Mouse (Mus musculus): Measurements from ENCODE around the gene Pros1. TPM values are rescaled to one million over a fixed set of nuclear protein-coding genes. Genes with fewer than 3 reads are reported as not detected.

Pros1 gene
- polyA plus RNA-seq, 1 experiment, result 60.1 TPM

- TF ChIP-seq POLR2A (IDR thresholded peaks at IDR 0.05; ENCODE audit: borderline replicate concordance, low read depth, low read length) (no peak), CTCF (IDR thresholded peaks at IDR 0.05; ENCODE audit: low read depth, low read length) (no peak)
- no peak overlapping the region for H3K4me3 ChIP-seq (ENCODE audit: insufficient read depth, low read length)
- H3K27ac ChIP-seq (ENCODE audit: insufficient read depth, low read depth, low read length), result no peak overlapping the region
- H3K4me1 ChIP-seq (ENCODE audit: control insufficient read depth, insufficient read depth, low read length), result no peaks in the 10 kb centered on the region
Measured at GRCm38 (mm10) chr16:62931341-62931740, 77.2 kb downstream of the Pros1 start.

- no peaks in the 10 kb centered on the region for H3K4me1 ChIP-seq (ENCODE audit: control insufficient read depth, insufficient read depth, low read length)
- H3K27ac ChIP-seq (ENCODE audit: insufficient read depth, low read depth, low read length), result no peak overlapping the region
- no peak overlapping the region for H3K4me3 ChIP-seq (ENCODE audit: insufficient read depth, low read length)
- TF ChIP-seq POLR2A (IDR thresholded peaks at IDR 0.05; ENCODE audit: borderline replicate concordance, low read depth, low read length) (no peak), CTCF (IDR thresholded peaks at IDR 0.05; ENCODE audit: low read depth, low read length) (no peak)
Measured at GRCm38 (mm10) chr16:62936316-62936715, 82.2 kb downstream of the Pros1 start.

GRCm38 (mm10) chr16:62940388-62941003, 86.4 kb downstream of the Pros1 start:
- no peak overlapping the region for H3K4me3 ChIP-seq (ENCODE audit: insufficient read depth, low read length)
- H3K4me1 ChIP-seq (ENCODE audit: control insufficient read depth, insufficient read depth, low read length), result no peaks in the 10 kb centered on the region
- no peak overlapping the region for H3K27ac ChIP-seq (ENCODE audit: insufficient read depth, low read depth, low read length)
- no peak for TF ChIP-seq POLR2A (IDR thresholded peaks at IDR 0.05; ENCODE audit: borderline replicate concordance, low read depth, low read length)
- no peak for TF ChIP-seq CTCF (IDR thresholded peaks at IDR 0.05; ENCODE audit: low read depth, low read length)

- Histone ChIP-seq H3K4me3 (ENCODE audit: insufficient read depth, low read length) (no peak overlapping the region), H3K27ac (ENCODE audit: insufficient read depth, low read depth, low read length) (no peak overlapping the region), H3K4me1 (ENCODE audit: control insufficient read depth, insufficient read depth, low read length) (no peaks in the 10 kb centered on the region)
- TF ChIP-seq POLR2A (IDR thresholded peaks at IDR 0.05; ENCODE audit: borderline replicate concordance, low read depth, low read length) (no peak), CTCF (IDR thresholded peaks at IDR 0.05; ENCODE audit: low read depth, low read length) (no peak)
Measured at GRCm38 (mm10) chr16:62941763-62942162, 87.7 kb downstream of the Pros1 start.

GRCm38 (mm10) chr16:62942418-62943410, 88.6 kb downstream of the Pros1 start:
- TF ChIP-seq CTCF (IDR thresholded peaks at IDR 0.05; ENCODE audit: low read depth, low read length), result no peak
- TF ChIP-seq POLR2A (IDR thresholded peaks at IDR 0.05; ENCODE audit: borderline replicate concordance, low read depth, low read length), result no peak
- Histone ChIP-seq H3K4me1 (ENCODE audit: control insufficient read depth, insufficient read depth, low read length) (no peaks in the 10 kb centered on the region), H3K27ac (ENCODE audit: insufficient read depth, low read depth, low read length) (no peak overlapping the region), H3K4me3 (ENCODE audit: insufficient read depth, low read length) (no peak overlapping the region)

- no peaks in the 10 kb centered on the region for H3K4me1 ChIP-seq (ENCODE audit: control insufficient read depth, insufficient read depth, low read length)
- H3K27ac ChIP-seq (ENCODE audit: insufficient read depth, low read depth, low read length), result no peak overlapping the region
- TF ChIP-seq CTCF (IDR thresholded peaks at IDR 0.05; ENCODE audit: low read depth, low read length) (no peak), POLR2A (IDR thresholded peaks at IDR 0.05; ENCODE audit: borderline replicate concordance, low read depth, low read length) (no peak)
- H3K4me3 ChIP-seq (ENCODE audit: insufficient read depth, low read length), result no peak overlapping the region
Measured at GRCm38 (mm10) chr16:62958485-62958884, 104.4 kb downstream of the Pros1 start.

- Histone ChIP-seq H3K27ac (ENCODE audit: insufficient read depth, low read depth, low read length) (no peak overlapping the region), H3K4me3 (ENCODE audit: insufficient read depth, low read length) (no peak overlapping the region), H3K4me1 (ENCODE audit: control insufficient read depth, insufficient read depth, low read length) (no peaks in the 10 kb centered on the region)
- no peak for TF ChIP-seq CTCF (IDR thresholded peaks at IDR 0.05; ENCODE audit: low read depth, low read length)
- TF ChIP-seq POLR2A (IDR thresholded peaks at IDR 0.05; ENCODE audit: borderline replicate concordance, low read depth, low read length), result no peak
Measured at GRCm38 (mm10) chr16:62964361-62964763, 110.3 kb downstream of the Pros1 start.

- no peaks in the 10 kb centered on the region for H3K4me1 ChIP-seq (ENCODE audit: control insufficient read depth, insufficient read depth, low read length)
- H3K4me3 ChIP-seq (ENCODE audit: insufficient read depth, low read length), result no peak overlapping the region
- TF ChIP-seq POLR2A (IDR thresholded peaks at IDR 0.05; ENCODE audit: borderline replicate concordance, low read depth, low read length) (no peak), CTCF (IDR thresholded peaks at IDR 0.05; ENCODE audit: low read depth, low read length) (no peak)
- no peak overlapping the region for H3K27ac ChIP-seq (ENCODE audit: insufficient read depth, low read depth, low read length)
Measured at GRCm38 (mm10) chr16:62971673-62972332, 117.7 kb downstream of the Pros1 start.

- Histone ChIP-seq H3K27ac (ENCODE audit: insufficient read depth, low read depth, low read length) (no peak overlapping the region), H3K4me3 (ENCODE audit: insufficient read depth, low read length) (no peak overlapping the region), H3K4me1 (ENCODE audit: control insufficient read depth, insufficient read depth, low read length) (no peaks in the 10 kb centered on the region)
- no peak for TF ChIP-seq CTCF (IDR thresholded peaks at IDR 0.05; ENCODE audit: low read depth, low read length)
- no peak for TF ChIP-seq POLR2A (IDR thresholded peaks at IDR 0.05; ENCODE audit: borderline replicate concordance, low read depth, low read length)
Measured at GRCm38 (mm10) chr16:62974926-62975325, 120.8 kb downstream of the Pros1 start.

Other genes with a start within 250 kb of the Pros1 start
- gene Nsun3, start 67.5 kb upstream of the Pros1 start, polyA plus RNA-seq (2012; ENCODE audit: insufficient read depth, insufficient read length, missing spikeins), result 15.1 and 20.8 TPM in 2 replicates
- gene Stx19, start 39.6 kb upstream of the Pros1 start, polyA plus RNA-seq (2012; ENCODE audit: insufficient read depth, insufficient read length, missing spikeins), result not detected in 2 replicates
- gene Arl13b, start 7.3 kb upstream of the Pros1 start, polyA plus RNA-seq (2012; ENCODE audit: insufficient read depth, insufficient read length, missing spikeins), result 11.8 and 12.1 TPM in 2 replicates

All from bone marrow macrophage, adult 2 months (primary cell).